Mouse (Mus musculus): Measurements from ENCODE around the gene Srsf2. TPM values are rescaled to one million over a fixed set of nuclear protein-coding genes. Genes with fewer than 3 reads are reported as not detected.

The Srsf2 gene
- total and polyA plus RNA-seq, 2 experiments from 2014 or later: 196 to 484 TPM

DNA sequence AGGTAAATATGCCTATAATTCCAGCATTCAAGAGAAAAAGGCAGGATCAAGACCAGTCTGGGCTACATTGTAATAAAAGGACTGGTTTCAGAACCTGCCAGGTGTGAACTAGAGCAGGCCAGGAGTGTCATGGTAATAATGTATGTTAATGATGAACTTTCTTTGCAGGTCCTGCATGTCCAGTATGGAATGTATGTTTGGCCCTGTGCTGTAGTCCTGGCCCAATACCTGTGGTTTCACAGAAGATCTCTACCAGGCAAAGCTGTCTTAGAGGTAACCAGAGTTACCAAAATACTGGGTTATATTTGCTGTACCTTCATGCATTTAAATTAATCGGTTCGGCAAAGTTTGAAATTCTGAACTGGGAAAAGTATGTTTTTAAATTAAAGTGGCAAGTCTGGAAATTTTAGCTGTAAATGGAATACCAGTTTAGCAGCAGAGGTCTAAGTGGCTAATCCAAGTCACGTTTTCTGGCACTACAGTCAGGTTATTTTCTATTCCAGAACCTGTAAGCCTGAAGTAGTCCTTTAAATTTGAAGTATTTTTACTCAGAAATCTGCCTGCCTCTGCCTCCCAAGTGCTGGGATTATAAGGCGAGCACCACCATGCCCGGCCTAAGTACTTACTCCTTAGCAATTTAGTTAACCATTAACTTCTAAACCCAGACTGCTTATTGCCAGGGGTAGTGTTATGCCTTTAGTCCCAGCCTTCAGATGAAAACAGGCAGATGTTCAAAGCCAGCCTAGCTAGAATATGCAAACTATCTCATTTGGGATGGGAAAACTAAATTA, 4.6 kb downstream of the Srsf2 start:
- DNase-seq (ENCODE audit: low spot score) (no peak), ATAC-seq (ENCODE audit: low FRiP score) (no peak)
- Histone ChIP-seq H3K27me3 (ENCODE audit: insufficient read depth, low read length) (no peaks in the 10 kb centered on the region), H3K9me3 (ENCODE audit: low read length) (no peaks in the 10 kb centered on the region), H3K36me3 (ENCODE audit: insufficient read depth, low read length) (peaks cover 9% of the 10 kb centered on the region; the same call in 1 of the 2 replicates), H3K4me3 (ENCODE audit: low read depth, low read length) (no peak overlapping the region), H3K4me1 (ENCODE audit: insufficient read depth, low read length) (0 out of 2 replicates have a peak, but pooled peaks cover 3% of the 10 kb centered on the region), H3K27ac (ENCODE audit: low read depth, low read length) (no peak overlapping the region), H3K9ac (replicated peaks; ENCODE audit: low read length, poor library complexity, severe bottlenecking) (no peak overlapping the region), H3K4me2 (ENCODE audit: low read depth, low read length, poor library complexity, severe bottlenecking) (no peak overlapping the region)
- TF ChIP-seq CTCF (IDR thresholded peaks at IDR 0.05): no peak
- WGBS: 88% methylated on average over 5 of the region's 5 CpGs

GRCm38 (mm10) chr11:116847187-116848085, 5.5 kb downstream of the Srsf2 start:
- Histone ChIP-seq H3K27me3 (ENCODE audit: insufficient read depth, low read length) (no peaks in the 10 kb centered on the region), H3K9ac (replicated peaks; ENCODE audit: low read length, poor library complexity, severe bottlenecking) (no peak overlapping the region), H3K27ac (ENCODE audit: low read depth, low read length) (no peak overlapping the region), H3K4me1 (ENCODE audit: insufficient read depth, low read length) (0 out of 2 replicates have a peak, but pooled peaks cover 3% of the 10 kb centered on the region), H3K36me3 (ENCODE audit: insufficient read depth, low read length) (peaks cover 9% of the 10 kb centered on the region; the same call in 1 of the 2 replicates), H3K4me3 (ENCODE audit: low read depth, low read length) (no peak overlapping the region), H3K4me2 (ENCODE audit: low read depth, low read length, poor library complexity, severe bottlenecking) (no peak overlapping the region), H3K9me3 (ENCODE audit: low read length) (no peaks in the 10 kb centered on the region)
- ATAC-seq (ENCODE audit: low FRiP score): no peak
- DNase-seq (ENCODE audit: low spot score): no peak
- 79% methylated on average over 3 of the region's 3 CpGs for WGBS
- TF ChIP-seq CTCF (IDR thresholded peaks at IDR 0.05): no peak

DNA sequence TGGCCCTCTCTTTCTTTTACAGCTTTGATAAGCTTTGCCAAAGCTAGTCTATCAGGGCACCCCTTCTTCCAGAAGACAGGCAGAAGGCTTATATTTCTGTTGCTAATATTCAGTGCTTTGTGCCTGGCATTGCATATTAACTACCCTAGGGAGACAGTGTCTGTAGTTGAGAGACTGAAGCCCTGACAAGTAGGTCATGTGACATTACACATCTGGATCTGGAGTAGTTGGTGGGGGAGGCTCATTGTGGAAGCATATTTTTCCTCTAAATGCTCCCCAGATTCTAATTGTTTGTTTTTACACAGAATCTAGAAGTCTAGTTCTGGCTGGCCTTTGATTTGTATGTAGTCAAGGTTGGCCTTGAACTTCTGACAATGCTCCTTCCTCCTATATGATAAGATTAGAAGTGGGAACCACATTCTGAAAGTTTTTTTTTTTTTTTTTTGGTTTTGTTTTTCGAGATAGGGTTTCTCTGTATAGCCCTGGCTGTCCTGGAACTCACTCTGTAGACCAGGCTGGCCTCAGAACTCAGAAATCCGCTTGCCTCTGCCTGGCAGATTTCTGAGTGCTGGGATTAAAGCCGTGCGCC, 6.2 kb downstream of the Srsf2 start:
- no peak for ATAC-seq (ENCODE audit: low FRiP score)
- no peak for DNase-seq (ENCODE audit: low spot score)
- 73% methylated on average over 4 of the region's 4 CpGs for WGBS
- Histone ChIP-seq H3K9me3 (ENCODE audit: low read length) (no peaks in the 10 kb centered on the region), H3K4me3 (ENCODE audit: low read depth, low read length) (no peak overlapping the region), H3K9ac (replicated peaks; ENCODE audit: low read length, poor library complexity, severe bottlenecking) (no peak overlapping the region), H3K4me1 (ENCODE audit: insufficient read depth, low read length) (peaks cover 3% of the 10 kb centered on the region; the same call in 1 of the 2 replicates), H3K4me2 (ENCODE audit: low read depth, low read length, poor library complexity, severe bottlenecking) (no peak overlapping the region), H3K27me3 (ENCODE audit: insufficient read depth, low read length) (no peaks in the 10 kb centered on the region), H3K27ac (ENCODE audit: low read depth, low read length) (no peak overlapping the region), H3K36me3 (ENCODE audit: insufficient read depth, low read length) (peaks cover 9% of the 10 kb centered on the region; the same call in 1 of the 2 replicates)
- TF ChIP-seq CTCF (IDR thresholded peaks at IDR 0.05): no peak

- H3K9me3 ChIP-seq (ENCODE audit: low read length): no peaks in the 10 kb centered on the region
- ATAC-seq (ENCODE audit: low FRiP score) (peak; percentile 95), DNase-seq (ENCODE audit: low spot score) (peak; percentile 98)
- no peak for TF ChIP-seq CTCF (IDR thresholded peaks at IDR 0.05)
- peak within 1 kb of the TSS; percentile 81 for H3K9ac ChIP-seq (replicated peaks; ENCODE audit: low read length, poor library complexity, severe bottlenecking)
- H3K36me3 ChIP-seq (ENCODE audit: insufficient read depth, low read length): peaks cover 24% of the 10 kb centered on the region
- peak within 1 kb of the TSS; percentile 95 for H3K27ac ChIP-seq (ENCODE audit: low read depth, low read length)
- H3K4me3 ChIP-seq (ENCODE audit: low read depth, low read length): peak within 1 kb of the TSS; percentile 86
- H3K27me3 ChIP-seq (ENCODE audit: insufficient read depth, low read length): no peaks in the 10 kb centered on the region
- peak within 1 kb of the TSS; percentile 84 for H3K4me2 ChIP-seq (ENCODE audit: low read depth, low read length, poor library complexity, severe bottlenecking)
- peaks cover 3% of the 10 kb centered on the region; the same call in 1 of the 2 replicates for H3K4me1 ChIP-seq (ENCODE audit: insufficient read depth, low read length)
- WGBS: under 1% methylated on average over 68 of the region's 72 CpGs
Observed at GRCm38 (mm10) chr11:116843261-116844233, 9.3 kb downstream of the Srsf2 start, which contains the start of the genes Mettl23 and Jmjd6. Mettl23 (plus strand) TSS chr11:116843278. Jmjd6 (minus strand) TSS chr11:116843449.

All from midbrain, postnatal 0 days (tissue).